ENCODE assay signal across 9 mouse cellular contexts in the genomic region with DNA sequence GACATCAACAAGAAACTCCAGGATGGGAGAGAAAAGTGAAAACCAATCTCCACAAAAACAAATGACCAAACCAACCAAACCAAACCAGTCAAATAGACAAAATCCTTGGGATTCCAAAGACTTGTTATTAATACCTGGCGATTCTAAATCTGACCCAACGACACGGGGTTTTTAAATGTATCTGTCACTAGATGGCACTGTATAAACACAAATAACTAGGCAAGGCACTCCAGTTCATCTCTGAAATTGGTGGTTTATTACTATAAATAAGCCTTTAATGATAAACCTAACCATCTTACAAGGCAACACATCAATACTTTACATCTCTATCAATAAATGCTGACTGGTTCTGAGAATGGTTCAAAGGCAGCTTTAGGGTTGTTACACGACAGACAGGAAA. TPM values are rescaled to one million over a fixed set of nuclear protein-coding genes. Genes with fewer than 3 reads are reported as not detected.
DNase-seq lines count a peak whose midpoint lies in the region; ATAC-seq and TF ChIP-seq lines count a peak whose summit lies in the region.
"Had no signal": no experiment of that assay in that cellular context is flagged by ENCODE, and none has a peak within 500 bp of the region (broad histone marks: within the 10 kb centered on the region; RNA-seq: fewer than 3 reads in every experiment).

No protein-coding gene starts in this region.

- ATAC-seq in neural tube, embryonic 14.5 days (ENCODE audit: low read depth): peak; percentile 68

- no peaks in the 10 kb centered on the region for H3K36me3 ChIP-seq in neural tube, embryonic 14.5 days (ENCODE audit: control insufficient read depth, insufficient read depth, low read length)
- H3K36me3 ChIP-seq: limb, embryonic 15.5 days had no signal

- H3K27ac ChIP-seq in left cerebral cortex, adult 2 months: no peak overlapping the region
- H3K27ac ChIP-seq in neural tube, embryonic 14.5 days (ENCODE audit: low read depth, low read length): no peak overlapping the region
- H3K27ac ChIP-seq: limb, embryonic 15.5 days had no signal

- peak; percentile 77 for DNase-seq in cerebellum, adult 9-10 months
- DNase-seq in cerebellum, adult 11 months: no peak
- no peak for DNase-seq in left cerebral cortex, adult 2 months (ENCODE audit: extremely low spot score in 1 of 2, low spot score in 2 of 2)
- DNase-seq in left cerebral cortex, adult 8-10 months (ENCODE audit: low spot score in 2 of 2): no peak
- DNase-seq in cerebellum, postnatal 14 days: peak; percentile 8 to 48
- no peak for DNase-seq in adrenal gland, adult 18-20 months (ENCODE audit: low spot score in 2 of 2)
- no peak for DNase-seq in right cerebral cortex, postnatal 14 days

- H3K9me3 ChIP-seq in neural tube, embryonic 14.5 days (ENCODE audit: control insufficient read depth, low read length): no peaks in the 10 kb centered on the region
- H3K9me3 ChIP-seq: limb, embryonic 15.5 days had no signal

- TF ChIP-seq CTCF in left cerebral cortex, adult 2 months (IDR thresholded peaks at IDR 0.05): peak; percentile 72

- intact Hi-C loops in left cerebral cortex, adult 2 months (cut with DNase I): loop anchor here (1.0 to 10.0 kb wide), 2 partner anchors 672 to 795 kb away; a partner anchor contains a TSS

- H3K9ac ChIP-seq in neural tube, embryonic 14.5 days (replicated peaks; ENCODE audit: low read depth, low read length): no peak overlapping the region
- H3K9ac ChIP-seq: limb, embryonic 15.5 days had no signal

- no peak overlapping the region for H3K4me2 ChIP-seq in neural tube, embryonic 14.5 days (ENCODE audit: low read depth, low read length)
- H3K4me2 ChIP-seq: limb, embryonic 15.5 days had no signal

- H3K4me3 ChIP-seq in left cerebral cortex, adult 2 months: no peak overlapping the region
- no peak overlapping the region for H3K4me3 ChIP-seq in neural tube, embryonic 14.5 days (ENCODE audit: low read depth, low read length)
- H3K4me3 ChIP-seq: limb, embryonic 15.5 days had no signal

- H3K4me1 ChIP-seq in neural tube, embryonic 14.5 days (ENCODE audit: control insufficient read depth, insufficient read depth, low read length): no peaks in the 10 kb centered on the region
- H3K4me1 ChIP-seq: limb, embryonic 15.5 days had no signal

- 35% methylated on average over 4 of the region's 4 CpGs for WGBS in neural tube, embryonic 14.5 days

- no peaks in the 10 kb centered on the region for H3K27me3 ChIP-seq in neural tube, embryonic 14.5 days (ENCODE audit: control insufficient read depth, insufficient read depth, low read length)
- H3K27me3 ChIP-seq: limb, embryonic 15.5 days had no signal

RNA-seq across cellular contexts. Expression of a gene that starts 30.3 kb away (rescaled TPM):
- total RNA-seq in left cerebral cortex, adult 2 months (2021): 10 to 100 TPM; 24.1 to 25.5 TPM
- 10 to 100 TPM; 22.1 to 27.3 (median 25.9) TPM for total RNA-seq in left cerebral cortex, adult 8-10 months (2022)
- polyA plus RNA-seq in neural tube, embryonic 14.5 days (2014; fragmentation: Nextera tagmentation; extraction: Ambion mirVana): 42.3 and 43.7 TPM in 2 replicates
- total RNA-seq in adrenal gland, adult 18-20 months (2021): 10 to 100 TPM; 24.0 to 43.4 TPM

Comparison
In these comparisons a context has a peak if more than half of its experiments do, and no peak if none do; other contexts are left out.
1. DNase-seq: peak in cerebellum, adult 9-10 months (single experiment) and cerebellum, postnatal 14 days (2 of 2); none in cerebellum, adult 11 months (single experiment), left cerebral cortex, adult 2 months (0 of 2), left cerebral cortex, adult 8-10 months (0 of 2), adrenal gland, adult 18-20 months (0 of 2) and right cerebral cortex, postnatal 14 days (single experiment).